Mouse (Mus musculus): Measurements from ENCODE around the gene B4galt3. TPM values are rescaled to one million over a fixed set of nuclear protein-coding genes. Genes with fewer than 3 reads are reported as not detected.

B4galt3 gene
- 17.8 and 20.4 TPM in 2 replicates for total RNA-seq (2015)
- 28.5 and 33.5 TPM in 2 replicates for total RNA-seq (2017)

- ATAC-seq (ENCODE audit: poor library complexity, severe bottlenecking), result peak; percentile 87
Measured at GRCm38 (mm10) chr1:171269848-171270572, at the start of gene B4galt3. TSS of gene B4galt3 (plus strand) at chr1:171270328.

- peak; percentile 34; the same call in 1 of the 2 replicates for ATAC-seq (ENCODE audit: poor library complexity, severe bottlenecking)
Measured at GRCm38 (mm10) chr1:171220871-171221270, 49.3 kb upstream of the B4galt3 start.

GRCm38 (mm10) chr1:171221281-171222193, 48.6 kb upstream of the B4galt3 start:
- ATAC-seq (ENCODE audit: poor library complexity, severe bottlenecking), result no peak

GRCm38 (mm10) chr1:171222238-171223155, 47.6 kb upstream of the B4galt3 start, which contains the start of gene Tomm40l:
TSS of gene Tomm40l (minus strand) at chr1:171222514.
- peak; percentile 93 for ATAC-seq (ENCODE audit: poor library complexity, severe bottlenecking)

- no peak for ATAC-seq (ENCODE audit: poor library complexity, severe bottlenecking)
Measured at GRCm38 (mm10) chr1:171223168-171223567, 47.0 kb upstream of the B4galt3 start.

- no peak for ATAC-seq (ENCODE audit: poor library complexity, severe bottlenecking)
Measured at GRCm38 (mm10) chr1:171223796-171224195, 46.3 kb upstream of the B4galt3 start.

GRCm38 (mm10) chr1:171224857-171225256, 45.3 kb upstream of the B4galt3 start, which contains the start of gene Apoa2:
TSS of gene Apoa2 (plus strand) at chr1:171225054.
- no peak for ATAC-seq (ENCODE audit: poor library complexity, severe bottlenecking)

GRCm38 (mm10) chr1:171226780-171227179, 43.3 kb upstream of the B4galt3 start:
- no peak for ATAC-seq (ENCODE audit: poor library complexity, severe bottlenecking)

GRCm38 (mm10) chr1:171227879-171228278, 42.2 kb upstream of the B4galt3 start:
- ATAC-seq (ENCODE audit: poor library complexity, severe bottlenecking), result no peak

GRCm38 (mm10) chr1:171229750-171230149, 40.4 kb upstream of the B4galt3 start:
- no peak for ATAC-seq (ENCODE audit: poor library complexity, severe bottlenecking)

- no peak for ATAC-seq (ENCODE audit: poor library complexity, severe bottlenecking)
Measured at GRCm38 (mm10) chr1:171230215-171230614, 39.9 kb upstream of the B4galt3 start.

- ATAC-seq (ENCODE audit: poor library complexity, severe bottlenecking), result peak; percentile 54
Measured at GRCm38 (mm10) chr1:171231844-171232243, 38.3 kb upstream of the B4galt3 start.

- no peak for ATAC-seq (ENCODE audit: poor library complexity, severe bottlenecking)
Measured at GRCm38 (mm10) chr1:171232348-171232747, 37.8 kb upstream of the B4galt3 start.

GRCm38 (mm10) chr1:171232800-171233730, 37.1 kb upstream of the B4galt3 start:
- peak; percentile 25; the same call in 1 of the 2 replicates for ATAC-seq (ENCODE audit: poor library complexity, severe bottlenecking)

- peak; percentile 80 for ATAC-seq (ENCODE audit: poor library complexity, severe bottlenecking)
Measured at GRCm38 (mm10) chr1:171234126-171234525, 36.0 kb upstream of the B4galt3 start, which contains the start of gene Fcer1g. TSS of gene Fcer1g (minus strand) at chr1:171234365.

- ATAC-seq (ENCODE audit: poor library complexity, severe bottlenecking), result peak; percentile 37
Measured at GRCm38 (mm10) chr1:171234538-171234937, 35.6 kb upstream of the B4galt3 start.

- no peak for ATAC-seq (ENCODE audit: poor library complexity, severe bottlenecking)
Measured at GRCm38 (mm10) chr1:171235791-171236190, 34.3 kb upstream of the B4galt3 start.

- ATAC-seq (ENCODE audit: poor library complexity, severe bottlenecking), result no peak
Measured at GRCm38 (mm10) chr1:171237438-171237837, 32.7 kb upstream of the B4galt3 start.

GRCm38 (mm10) chr1:171238463-171238862, 31.7 kb upstream of the B4galt3 start:
- ATAC-seq (ENCODE audit: poor library complexity, severe bottlenecking), result peak; percentile 72
